Mouse (Mus musculus) limb, embryonic 14.5 days (tissue): ENCODE data around the gene Actbl2. TPM values are rescaled to one million over a fixed set of nuclear protein-coding genes. Genes with fewer than 3 reads are reported as not detected.

Experiments used
- ATAC-seq: fragments of 200-750 bp; cut with Nextera tagmentation; 2 replicates; pipeline ENCODE4 v1.8.0; 2017; ENCODE audit warnings: low read depth, moderate number of reproducible peaks, moderate TSS enrichment; ENCODE audit not compliant: low FRiP score
- DNase-seq: peaks from one replicate; pipeline ENCODE4 v3.0.0-alpha.2; 2015; ENCODE audit warnings: low spot score
- H3K27ac ChIP-seq: fragments of 300-500 bp; sonication (generic); replicated peaks from 2 replicates; pipeline ENCODE4 v1.5.1; 2014; ENCODE audit warnings: low read depth, mild to moderate bottlenecking, low read length, moderate library complexity, mixed read lengths
- H3K27me3 ChIP-seq: fragments of 300-500 bp; sonication (generic); 2 replicates; pipeline ENCODE4 v1.6.1; 2014; ENCODE audit warnings: low read length, mixed read lengths; ENCODE audit not compliant: control insufficient read depth, insufficient read depth
- H3K36me3 ChIP-seq: fragments of 300-500 bp; sonication (generic); 2 replicates; pipeline ENCODE4 v1.6.1; 2014; ENCODE audit warnings: mild to moderate bottlenecking, low read length, moderate library complexity, mixed read lengths; ENCODE audit not compliant: control insufficient read depth, insufficient read depth
- H3K4me1 ChIP-seq: fragments of 300-500 bp; sonication (generic); 2 replicates; pipeline ENCODE4 v1.6.1; 2014; ENCODE audit warnings: antibody characterized with exemption, low read length, mixed read lengths; ENCODE audit not compliant: control insufficient read depth, insufficient read depth
- H3K4me2 ChIP-seq: fragments of 300-500 bp; sonication (generic); replicated peaks from 2 replicates; pipeline ENCODE4 v1.6.1; 2014; ENCODE audit warnings: low read depth, mild to moderate bottlenecking, low read length, moderate library complexity; ENCODE audit not compliant: severe bottlenecking
- H3K4me3 ChIP-seq: fragments of 300-500 bp; sonication (generic); replicated peaks from 2 replicates; pipeline ENCODE4 v1.5.1; 2014; ENCODE audit warnings: low read length
- H3K9ac ChIP-seq: fragments of 300-500 bp; sonication (generic); 2 replicates; pipeline ENCODE4 v1.6.1; 2014; ENCODE audit warnings: mild to moderate bottlenecking, low read depth, low read length, moderate library complexity; ENCODE audit not compliant: severe bottlenecking
- H3K9me3 ChIP-seq: fragments of 300-500 bp; sonication (generic); 2 replicates; pipeline ENCODE4 v1.6.1; 2016; ENCODE audit warnings: low read length; ENCODE audit not compliant: control insufficient read depth
- POLR2A ChIP-seq: fragments of 200-500 bp; IDR thresholded peaks from 2 replicates; pipeline ENCODE4 v1.8.0; 2012; ENCODE audit warnings: inconsistent platforms, mild to moderate bottlenecking, moderate library complexity, borderline replicate concordance; ENCODE audit not compliant: insufficient read depth, insufficient read length; ENCODE audit errors: extremely low read depth
- WGBS: fragments of 180-500 bp; shearing (Covaris S2); extraction: QIAGEN DNeasy Blood & Tissue Kit; methylation state at CpG from one replicate; pipeline ENCODE4 v1.1.7; 2014; 5-methylcytosine and 5-hydroxymethylcytosine counted together
- polyA plus RNA-seq, 2 experiments: library from polyadenylated mRNA; depleted of rRNA in 1 of 2; stranded (reverse) in 1 of 2; unstranded in 1 of 2; fragments of >200 nt; fragmentation: Nextera tagmentation in 1 of 2; extraction: Ambion mirVana in 1 of 2; gene quantifications; 2 replicates each; pipeline versions ENCODE4 v1.2.1 to v1.2.3; 2012 to 2014

Gene Actbl2
- polyA plus RNA-seq, 2 experiments, result 0.03 TPM; not detected in 1

DNA sequence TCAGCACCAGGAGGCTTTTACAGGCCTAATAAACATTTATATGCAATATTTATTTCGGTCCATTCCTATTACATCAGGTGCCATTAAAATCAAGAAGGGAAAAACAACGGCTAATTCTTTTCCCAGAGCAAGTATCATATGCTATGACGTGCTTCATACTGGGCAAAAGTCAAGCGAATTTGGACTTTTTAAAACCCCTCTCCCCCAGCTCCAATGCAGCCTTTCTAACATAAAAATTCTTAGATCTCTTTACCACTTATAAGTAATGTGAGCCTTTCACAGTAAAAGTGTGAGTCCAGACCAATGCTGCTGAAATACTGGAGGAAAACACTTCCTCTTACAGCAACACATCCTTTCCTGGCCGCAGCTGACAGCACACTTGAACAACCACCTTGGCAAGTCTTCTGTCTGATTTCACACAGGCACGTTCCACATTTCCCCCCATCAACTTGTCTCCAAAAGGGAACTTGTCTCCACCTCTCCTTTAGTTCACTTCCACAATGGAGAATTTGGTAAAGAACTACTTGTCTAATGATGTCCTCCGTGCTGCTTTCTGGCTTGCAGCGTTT, 44.4 kb downstream of the Actbl2 start:
- Histone ChIP-seq H3K36me3 (no peaks in the 10 kb centered on the region), H3K27ac (peak overlapping the region; percentile 61), H3K4me2 (0 out of 2 replicates have a peak overlapping the region, but pooled peaks have one; percentile 13), H3K9ac (no peak overlapping the region), H3K4me3 (no peak overlapping the region), H3K4me1 (peaks cover 16% of the 10 kb centered on the region), H3K27me3 (no peaks in the 10 kb centered on the region), H3K9me3 (no peaks in the 10 kb centered on the region)
- DNase-seq (peak; percentile 55), ATAC-seq (peak; percentile 86)
- TF ChIP-seq POLR2A, result no peak
- WGBS, result 19% methylated on average over 8 of the region's 8 CpGs

DNA sequence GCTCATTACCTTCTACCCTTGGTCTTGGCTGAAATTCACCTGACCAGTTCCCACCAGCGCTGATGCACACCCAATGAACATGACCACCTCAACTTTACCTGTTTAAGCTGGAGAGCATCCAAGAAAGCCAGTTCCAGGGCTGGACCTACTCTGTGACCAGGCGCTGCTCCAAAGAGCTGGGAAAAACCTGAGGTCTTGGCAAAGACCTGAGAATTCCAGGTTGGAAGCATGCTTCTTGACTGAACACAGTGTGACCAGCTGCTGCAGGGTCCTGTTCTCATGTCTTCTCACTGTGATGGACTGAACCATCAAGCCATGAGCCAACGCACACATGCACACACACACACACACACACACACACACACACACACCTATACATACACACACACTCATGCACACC, 46.0 kb downstream of the Actbl2 start:
- Histone ChIP-seq H3K4me2 (no peak overlapping the region), H3K27ac (no peak overlapping the region)
- 90% methylated on average over 3 of the region's 3 CpGs for WGBS

GRCm38 (mm10) chr13:111301431-111301830, 46.6 kb downstream of the Actbl2 start:
- Histone ChIP-seq H3K27ac (no peak overlapping the region), H3K4me1 (peaks cover 16% of the 10 kb centered on the region), H3K4me3 (no peak overlapping the region), H3K4me2 (no peak overlapping the region), H3K9me3 (no peaks in the 10 kb centered on the region), H3K27me3 (no peaks in the 10 kb centered on the region), H3K36me3 (no peaks in the 10 kb centered on the region), H3K9ac (no peak overlapping the region)
- no peak for TF ChIP-seq POLR2A
- no peak for ATAC-seq
- DNase-seq, result no peak
- 79% methylated on average over 2 of the region's 2 CpGs for WGBS

More for the DNA sequence above, 46.0 kb downstream of the Actbl2 start:
- ATAC-seq (no peak), DNase-seq (no peak)
- Histone ChIP-seq H3K9ac (no peak overlapping the region), H3K36me3 (no peaks in the 10 kb centered on the region), H3K4me1 (peaks cover 16% of the 10 kb centered on the region), H3K9me3 (no peaks in the 10 kb centered on the region), H3K27me3 (no peaks in the 10 kb centered on the region), H3K4me3 (no peak overlapping the region)
- no peak for TF ChIP-seq POLR2A

DNA sequence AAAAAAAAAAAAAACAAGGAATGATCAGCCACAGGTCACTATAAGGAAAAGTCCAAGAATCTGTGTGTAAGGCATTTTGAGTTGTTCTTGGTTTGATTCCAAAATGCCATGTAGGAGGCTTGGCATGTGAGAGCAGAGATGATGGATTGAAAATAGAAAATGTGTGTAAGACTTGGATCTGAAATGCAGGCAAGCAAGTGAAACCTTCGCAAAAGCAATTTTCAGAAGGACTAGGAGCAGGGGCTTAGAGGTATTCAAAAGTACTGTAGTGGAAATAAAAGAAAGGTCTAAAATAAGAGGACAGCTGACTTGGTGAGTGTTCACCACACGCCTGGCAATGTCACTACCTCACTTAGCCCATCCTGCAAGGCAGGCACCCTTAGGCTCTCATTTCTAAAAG, 49.4 kb downstream of the Actbl2 start:
- H3K4me2 ChIP-seq, result no peak overlapping the region
- 65% methylated on average over 2 of the region's 2 CpGs for WGBS
- peaks cover 8% of the 10 kb centered on the region for H3K4me1 ChIP-seq
- H3K36me3 ChIP-seq, result no peaks in the 10 kb centered on the region
- no peak overlapping the region for H3K9ac ChIP-seq
- ATAC-seq (no peak), DNase-seq (no peak)
- no peaks in the 10 kb centered on the region for H3K27me3 ChIP-seq
- no peak overlapping the region for H3K27ac ChIP-seq
- TF ChIP-seq POLR2A, result no peak
- H3K9me3 ChIP-seq, result no peaks in the 10 kb centered on the region
- no peak overlapping the region for H3K4me3 ChIP-seq

- H3K4me2 ChIP-seq, result no peak overlapping the region
- ATAC-seq, result no peak
- no peaks in the 10 kb centered on the region for H3K27me3 ChIP-seq
- no peak overlapping the region for H3K4me3 ChIP-seq
- no peak for DNase-seq
- WGBS, result 94% methylated on average over 5 of the region's 5 CpGs
- H3K9ac ChIP-seq, result no peak overlapping the region
- H3K27ac ChIP-seq, result no peak overlapping the region
- H3K4me1 ChIP-seq, result peaks cover 4% of the 10 kb centered on the region
- H3K9me3 ChIP-seq, result no peaks in the 10 kb centered on the region
- no peak for TF ChIP-seq POLR2A
- H3K36me3 ChIP-seq, result no peaks in the 10 kb centered on the region
These were observed 49.9 kb downstream of the Actbl2 start for GRCm38 (mm10) chr13:111304736-111305135.

Other genes starting within 250 kb of the Actbl2 start
- 29.4 and 53.3 TPM in 2 replicates for gene Gpbp1, start 235.1 kb downstream of the Actbl2 start, polyA plus RNA-seq (2012; rRNA removed)
- 84.2 and 97.0 TPM in 2 replicates for gene Gpbp1, start 235.1 kb downstream of the Actbl2 start, polyA plus RNA-seq (2014; fragmentation: Nextera tagmentation; extraction: Ambion mirVana)